Mouse (Mus musculus): ENCODE data around the gene Bcl2a1d.
"Not testable (repeated sequence)": the region's sequence is repeated elsewhere in the genome, so short reads cannot be mapped to it uniquely, and the experiment has no call there.

DNA sequence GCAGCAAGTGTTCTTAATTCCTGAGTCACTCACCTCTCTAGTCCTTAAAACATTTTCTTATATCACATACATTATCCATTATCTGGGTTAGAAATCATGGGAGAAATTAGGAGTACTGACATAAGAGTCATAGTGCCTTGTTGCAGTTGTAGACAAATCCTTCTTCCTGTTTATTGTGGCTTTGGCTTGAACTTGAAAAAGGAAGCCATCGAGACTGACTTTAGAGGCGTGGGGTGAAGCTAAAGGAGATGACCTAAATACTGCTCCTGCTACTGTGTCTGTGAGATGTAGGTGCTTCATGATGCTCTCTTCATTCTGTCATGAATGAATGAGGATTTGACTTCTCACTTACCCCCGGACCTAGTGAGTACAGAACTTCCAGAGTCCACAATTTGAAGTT lies 620 bp upstream of the Bcl2a1d start:
- TF ChIP-seq POLR2A, CTCF (IDR thresholded peaks at IDR 0.05; ENCODE audit: insufficient read depth, low read depth, low read length): not testable (repeated sequence)
